Mouse (Mus musculus) lung, postnatal 0 days (tissue): ENCODE measurements around the gene Sord.

Source experiments
- CTCF ChIP-seq: IDR thresholded peaks from 2 replicates; pipeline ENCODE4 v1.5.1; 2016; ENCODE audit warnings: antibody characterized with exemption, mild to moderate bottlenecking
- EP300 ChIP-seq: IDR thresholded peaks from 2 replicates; pipeline ENCODE4 v1.6.1; 2016; ENCODE audit warnings: antibody characterized with exemption, mild to moderate bottlenecking, control low read depth

GRCm38 (mm10) chr2:122305097-122305892, 70.7 kb downstream of the Sord start:
- no peak for TF ChIP-seq CTCF
- TF ChIP-seq EP300 = no peak
